Mouse (Mus musculus) right cerebral cortex, postnatal 25 days (tissue): ENCODE measurements around the gene Dpysl5.

ENCODE experiments used
- DNase-seq: peaks from one replicate; pipeline ENCODE4 v3.0.0; 2022

The Dpysl5 gene

DNA sequence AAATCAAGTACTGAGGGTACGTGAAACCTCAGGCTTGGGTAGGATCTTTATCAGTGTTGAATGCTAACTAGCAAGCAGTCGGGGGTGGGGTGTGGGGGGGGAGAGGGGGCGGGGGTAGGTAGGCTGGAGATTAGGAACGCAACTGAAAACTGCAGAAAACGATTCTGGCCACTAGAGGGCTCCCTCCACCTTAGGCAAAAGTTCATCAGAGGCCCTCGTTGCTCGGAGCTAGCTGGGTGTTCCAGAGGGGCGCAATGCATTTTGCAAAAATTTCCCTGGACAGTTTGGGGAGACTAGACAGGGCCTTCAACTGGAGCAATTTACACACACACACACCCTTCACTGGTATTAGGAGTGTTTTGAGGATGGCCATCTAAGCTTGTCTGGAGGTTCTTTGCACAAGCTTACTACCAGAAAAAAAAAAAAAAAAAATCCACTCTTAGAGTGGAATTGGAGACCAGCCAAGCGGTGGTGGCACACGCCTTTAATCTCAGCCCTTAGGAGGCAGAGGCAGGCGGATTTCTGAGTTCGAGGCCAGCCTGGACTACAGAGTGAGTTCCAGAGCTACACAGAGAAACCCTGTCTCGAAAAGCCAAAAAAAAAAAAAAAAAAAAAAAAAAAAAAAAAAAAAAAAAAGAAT, 1.5 kb upstream of the Dpysl5 start:
- peak; percentile 55 for DNase-seq

DNA sequence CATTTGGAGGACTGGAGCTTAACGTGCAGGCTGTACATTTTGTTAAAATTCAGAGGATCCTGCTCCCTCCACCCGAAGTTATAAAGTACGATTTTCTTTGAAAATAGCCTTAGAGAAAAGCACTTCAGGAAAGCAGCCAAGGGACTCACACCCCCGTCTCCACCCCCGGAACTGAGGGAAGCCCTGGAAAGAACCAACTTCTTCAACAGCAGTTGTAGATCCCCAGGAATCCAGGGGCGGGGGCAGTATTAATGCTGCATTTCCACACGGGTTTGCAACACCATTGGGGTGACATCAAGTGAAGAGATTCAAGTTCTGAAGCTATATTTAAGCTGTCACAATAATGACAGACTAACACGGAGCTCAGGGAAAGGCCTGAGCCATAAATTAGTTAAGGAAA, 878 bp upstream of the Dpysl5 start:
- DNase-seq, result peak; percentile 65

DNA sequence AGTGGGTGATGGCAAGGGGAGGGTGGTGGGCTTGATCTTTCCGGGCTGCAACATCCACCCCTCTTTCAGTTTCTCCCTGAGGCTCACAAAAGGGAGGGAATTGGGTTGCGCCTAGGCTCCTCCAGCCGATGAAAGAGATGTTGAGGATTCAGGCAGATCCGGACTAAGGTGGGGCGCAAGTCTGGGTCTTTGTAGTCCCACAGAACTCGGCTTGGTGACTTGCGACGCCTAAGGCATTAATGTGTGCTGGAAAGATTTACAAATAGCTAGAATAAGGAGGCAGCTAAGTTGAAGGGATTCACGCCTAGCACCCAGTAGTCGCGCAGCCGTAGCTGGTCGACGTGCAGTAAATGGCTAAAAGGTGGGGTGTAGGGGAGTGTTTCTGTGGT, 632 bp downstream of the Dpysl5 start:
- no peak for DNase-seq

DNA sequence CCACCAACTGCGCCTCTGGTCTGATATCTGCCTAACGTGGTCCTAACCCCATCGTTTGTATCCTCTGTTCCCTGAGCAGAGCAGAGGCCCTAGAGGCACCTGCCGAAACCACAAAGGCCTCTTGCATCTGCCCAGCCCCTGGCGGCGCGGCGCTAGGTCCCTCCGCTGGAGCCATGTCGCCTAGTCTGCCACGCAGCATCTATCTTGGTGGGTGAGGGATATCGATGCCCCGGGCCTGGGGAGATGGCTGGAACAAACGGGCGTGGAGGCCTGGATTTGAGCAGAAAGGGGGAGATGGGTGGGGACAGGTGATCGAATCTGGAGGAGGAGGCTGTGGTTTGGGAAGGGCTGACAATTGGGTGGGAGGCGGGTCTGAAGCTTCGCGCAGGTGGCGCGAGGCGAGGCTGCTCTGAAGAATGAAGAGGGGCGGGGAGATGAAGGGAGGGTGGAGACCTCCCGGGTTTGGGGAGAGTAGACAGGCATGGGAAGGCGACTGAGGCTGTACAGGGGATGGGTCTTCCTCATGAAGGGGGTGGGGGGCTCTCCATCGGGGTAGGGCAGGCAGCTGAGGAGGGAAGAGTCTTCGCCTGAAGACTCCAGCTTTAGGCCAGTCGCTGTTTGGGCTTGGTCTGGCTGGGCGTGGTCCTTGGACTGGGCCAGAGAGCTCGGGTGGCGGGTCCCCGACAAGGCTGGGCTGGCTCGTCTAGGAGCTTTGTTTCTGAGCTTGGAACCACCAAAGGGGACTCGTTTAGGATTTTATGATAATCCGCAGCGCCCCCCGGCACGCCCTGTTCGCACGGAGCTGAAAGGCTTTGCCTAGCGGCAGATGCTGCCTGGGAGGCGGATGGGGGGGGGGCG, 1.3 kb downstream of the Dpysl5 start:
- DNase-seq, result peak; percentile 42

DNA sequence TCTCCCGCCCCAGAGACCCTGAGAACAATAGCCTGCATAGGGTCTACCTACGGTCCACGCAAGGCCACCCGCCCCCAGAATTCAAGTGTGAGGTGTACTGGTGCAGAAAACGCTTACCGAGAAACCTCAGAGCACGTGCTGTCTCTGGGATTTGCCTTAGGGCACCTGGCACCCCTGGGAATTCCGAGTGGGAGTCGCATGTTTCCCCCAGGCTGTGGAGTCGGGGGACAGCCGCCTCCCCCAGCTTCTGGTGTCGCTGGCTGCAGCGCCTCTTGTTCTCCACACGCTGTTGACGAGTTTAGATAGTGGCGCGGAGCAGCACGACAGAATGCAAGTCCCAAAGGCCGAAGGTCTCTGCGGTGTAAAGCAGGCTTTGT, 1.9 kb downstream of the Dpysl5 start:
- DNase-seq, result peak; percentile 16

DNA sequence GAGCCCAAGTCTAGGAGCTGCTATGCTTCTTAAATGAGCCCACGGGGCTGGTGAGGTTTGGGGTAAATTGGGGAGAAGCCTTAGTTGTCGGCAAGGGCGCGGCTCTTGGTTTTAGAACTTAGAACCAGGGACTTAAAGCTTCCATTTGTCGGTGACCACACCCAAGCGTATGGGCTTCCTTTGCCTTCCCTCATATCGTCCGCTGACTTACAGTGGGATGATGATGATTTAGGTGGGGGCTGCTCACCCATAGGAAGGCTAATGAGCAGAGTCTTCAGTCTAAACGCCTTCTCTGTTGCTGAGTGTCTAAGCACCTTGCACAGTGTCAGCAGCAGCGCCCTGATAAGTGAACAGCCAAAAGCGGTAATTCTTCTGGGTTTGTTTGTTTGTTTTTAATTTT, 2.3 kb downstream of the Dpysl5 start:
- DNase-seq, result no peak

DNA sequence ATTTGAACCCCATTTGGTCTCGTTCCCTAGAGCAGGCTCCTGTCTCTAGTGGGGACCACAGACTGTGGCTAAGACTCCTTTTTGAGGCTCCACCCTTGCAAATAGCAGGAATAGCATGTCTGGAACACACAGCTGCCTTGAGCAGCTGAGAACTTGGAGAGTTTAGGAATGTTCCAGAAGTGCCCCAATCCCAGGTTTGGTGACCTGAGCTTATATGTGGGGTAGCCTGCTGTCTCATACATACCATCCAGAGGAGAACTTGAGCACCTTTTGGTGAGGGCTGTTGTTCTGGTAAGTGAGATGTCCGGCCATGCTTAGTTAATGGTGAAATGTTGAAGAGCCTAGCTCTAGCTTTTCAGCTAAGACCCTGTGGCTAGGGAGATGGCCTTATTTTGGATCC, 4.9 kb downstream of the Dpysl5 start:
- DNase-seq, result no peak

DNA sequence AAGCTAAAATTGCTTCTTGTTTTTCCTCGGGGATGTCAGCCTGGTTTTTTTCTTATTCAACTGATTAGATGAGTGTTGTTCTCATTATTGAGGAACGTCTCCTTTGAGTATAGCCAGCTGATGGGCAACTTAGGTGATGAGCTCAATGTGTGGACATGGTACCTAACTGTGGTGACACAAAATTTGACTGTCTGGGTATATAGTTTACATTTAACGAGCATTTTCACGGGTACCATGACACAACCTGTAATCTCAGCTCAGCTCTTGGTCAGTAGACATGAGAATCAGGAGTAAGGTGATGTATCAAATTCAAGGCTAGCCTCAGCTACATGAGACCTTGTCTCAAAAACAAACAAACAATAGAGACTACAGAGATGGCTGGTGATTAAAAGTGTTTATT, 6.1 kb downstream of the Dpysl5 start:
- DNase-seq, result no peak

DNA sequence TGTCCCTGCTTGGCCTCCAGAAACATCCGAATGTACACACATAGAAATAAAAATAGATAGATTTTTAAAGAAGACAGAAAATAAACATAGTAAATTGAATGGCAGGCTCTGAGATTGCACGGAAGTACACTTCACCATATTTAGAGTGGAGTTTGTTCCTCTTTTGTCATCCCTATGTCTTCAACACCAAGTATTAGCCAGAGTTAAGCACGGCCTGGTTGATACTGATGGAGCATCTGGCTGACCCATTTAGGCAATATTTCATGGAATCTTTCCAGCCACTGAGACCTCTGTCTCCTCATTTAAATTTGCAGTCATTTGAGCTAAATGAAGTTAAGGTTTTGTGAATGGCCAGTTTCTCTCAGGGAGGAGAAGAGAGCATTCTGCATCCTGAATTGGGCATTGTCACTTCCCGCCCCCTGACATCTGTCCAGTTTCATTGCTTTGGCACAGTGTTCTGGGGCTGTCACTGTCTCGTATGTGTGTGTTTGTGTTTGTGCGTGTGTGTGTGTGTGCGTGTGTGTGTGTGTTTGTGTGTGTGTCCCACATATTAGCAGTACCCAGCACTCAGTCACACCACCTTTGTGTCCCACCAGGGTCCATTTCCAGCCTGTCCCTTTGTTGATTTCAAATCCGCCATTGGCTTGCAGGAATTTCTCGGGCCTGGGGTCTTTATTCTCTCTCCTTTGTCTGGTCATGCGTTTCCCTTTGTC, 6.8 kb downstream of the Dpysl5 start:
- DNase-seq, result no peak

DNA sequence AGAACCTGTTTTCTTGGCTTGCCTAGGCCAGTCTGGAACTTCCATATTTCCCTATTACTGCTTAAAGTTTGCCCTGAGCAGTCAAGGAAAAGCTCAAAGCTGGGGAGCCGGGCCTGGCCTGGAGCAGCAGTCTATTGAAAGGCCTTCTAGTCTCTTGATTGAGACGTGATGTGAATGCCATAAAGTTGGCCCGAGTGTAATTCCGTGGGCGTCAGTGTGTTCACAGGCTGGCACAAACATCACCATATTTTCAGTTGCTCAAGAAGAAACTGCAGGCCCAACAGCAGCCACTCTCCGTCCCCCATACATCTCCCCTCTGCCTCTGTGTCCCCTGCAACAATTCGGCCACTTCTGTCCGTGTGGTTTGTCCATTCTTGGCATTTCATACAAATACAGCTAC, 10.6 kb downstream of the Dpysl5 start:
- no peak for DNase-seq

DNA sequence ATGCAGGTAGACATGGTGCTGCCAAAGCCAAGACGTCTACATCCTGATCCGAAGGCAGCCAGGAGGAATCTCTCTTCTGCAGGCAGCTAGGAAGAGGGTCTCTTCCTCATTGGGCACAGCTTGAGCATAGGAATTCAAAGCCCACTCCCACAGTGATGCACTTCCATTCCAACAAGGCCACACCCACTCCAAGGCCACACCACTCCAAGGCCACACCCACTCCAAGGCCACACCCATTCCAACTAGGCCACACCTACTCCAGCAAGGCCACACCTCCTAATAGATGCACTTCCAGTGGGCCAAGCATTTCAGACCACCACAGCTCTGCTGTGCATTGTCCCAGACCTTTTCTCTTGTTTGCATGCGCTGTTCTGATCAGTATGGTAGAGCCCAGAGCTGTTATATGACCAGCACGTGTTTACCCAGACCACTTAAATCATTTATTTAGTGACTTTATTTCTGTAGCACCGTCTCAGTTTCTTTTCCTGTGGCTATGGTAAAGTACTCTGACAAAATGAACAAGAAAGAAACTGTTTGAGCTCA, 14.9 kb downstream of the Dpysl5 start:
- DNase-seq, result no peak

DNA sequence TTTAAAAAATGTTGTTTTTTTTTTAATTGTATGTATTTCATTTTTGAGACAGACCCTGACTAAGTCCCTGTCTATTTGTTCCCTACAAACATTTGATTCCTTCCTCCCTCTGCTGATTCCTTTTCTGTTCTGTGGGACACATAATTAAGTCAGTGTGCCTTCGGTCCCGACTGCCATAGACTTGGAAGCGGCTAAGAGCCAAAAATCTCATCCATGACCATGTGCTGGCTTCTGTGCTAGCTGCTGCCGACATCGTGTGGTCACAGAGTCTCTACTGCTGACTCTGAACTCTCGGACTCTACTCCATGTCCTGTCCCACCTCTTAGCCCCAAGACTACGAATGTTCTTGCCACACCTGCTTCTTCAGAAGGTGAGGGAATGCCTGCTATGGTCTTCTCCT, 21.1 kb downstream of the Dpysl5 start:
- DNase-seq, result no peak

DNA sequence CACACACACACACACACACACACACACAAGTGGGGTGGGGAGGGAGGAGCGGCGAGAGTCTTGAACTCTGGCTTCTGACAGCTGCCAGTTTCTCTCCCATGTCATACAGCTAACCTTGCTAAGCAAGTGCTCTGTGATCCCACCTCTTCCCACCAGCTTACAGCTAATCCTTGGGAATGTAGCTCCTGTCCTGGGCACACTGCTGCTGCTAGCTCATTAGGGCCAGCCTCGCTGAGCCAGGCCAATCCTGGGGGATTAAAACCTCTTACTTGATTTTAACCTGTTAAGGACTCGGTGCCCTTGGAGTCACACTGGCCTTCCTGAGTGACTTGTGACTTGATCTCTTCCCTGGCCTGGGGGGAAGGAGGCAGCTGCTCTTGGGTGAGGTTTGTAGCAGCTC, 23.3 kb downstream of the Dpysl5 start:
- no peak for DNase-seq

DNA sequence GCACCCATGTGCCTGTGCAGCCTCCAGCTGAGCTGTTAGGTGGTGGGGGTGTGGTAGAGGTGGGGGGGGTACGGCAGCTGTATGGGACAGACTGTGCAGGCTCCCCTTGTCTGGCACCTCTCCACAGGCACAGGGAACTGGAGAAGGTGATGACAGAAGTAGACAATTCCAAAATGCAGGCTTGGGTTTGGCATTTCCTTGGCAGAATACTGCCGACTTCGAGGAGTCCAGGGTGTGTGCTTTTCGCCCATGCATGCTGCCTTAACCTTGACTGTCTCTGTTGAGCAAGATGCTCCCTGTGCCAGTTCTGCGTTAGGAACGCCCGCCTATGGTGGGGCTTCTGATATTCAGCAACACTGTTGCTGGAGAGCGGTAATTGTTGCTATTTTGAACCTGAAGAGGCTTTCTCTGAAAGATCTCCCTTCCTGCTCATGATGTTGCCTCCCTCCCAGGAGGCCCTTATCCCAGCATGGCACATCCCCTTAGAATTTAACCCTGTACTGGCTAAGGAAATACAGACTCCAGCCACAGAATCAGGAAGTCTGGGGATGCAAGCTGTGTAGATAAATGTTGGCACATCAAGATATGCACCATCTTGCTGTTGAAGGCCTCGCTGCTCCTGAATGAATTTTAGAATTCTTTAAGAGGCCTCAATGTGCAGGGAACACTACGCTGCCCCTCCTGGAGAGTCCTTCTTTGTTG, 26.9 kb downstream of the Dpysl5 start:
- peak; percentile 24 for DNase-seq

DNA sequence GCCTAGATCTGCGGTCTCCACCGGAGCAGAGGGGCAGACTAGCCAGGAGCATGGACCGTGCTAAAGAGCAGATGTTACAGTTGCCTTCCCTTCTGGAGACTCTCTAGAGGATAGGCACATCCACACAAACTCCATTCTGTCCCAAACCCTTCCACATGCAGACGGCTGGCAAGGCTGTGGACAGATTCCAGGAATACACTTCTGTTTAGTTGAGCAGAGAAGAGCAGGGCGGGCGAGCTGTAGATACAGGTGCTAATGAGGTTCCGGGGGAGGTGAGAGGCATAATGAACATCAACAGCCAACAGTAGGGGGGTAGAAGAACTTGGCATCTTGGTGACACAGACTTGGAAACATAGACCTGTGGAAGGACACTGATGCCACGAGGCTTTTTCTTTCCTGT, 28.2 kb downstream of the Dpysl5 start:
- no peak for DNase-seq

DNA sequence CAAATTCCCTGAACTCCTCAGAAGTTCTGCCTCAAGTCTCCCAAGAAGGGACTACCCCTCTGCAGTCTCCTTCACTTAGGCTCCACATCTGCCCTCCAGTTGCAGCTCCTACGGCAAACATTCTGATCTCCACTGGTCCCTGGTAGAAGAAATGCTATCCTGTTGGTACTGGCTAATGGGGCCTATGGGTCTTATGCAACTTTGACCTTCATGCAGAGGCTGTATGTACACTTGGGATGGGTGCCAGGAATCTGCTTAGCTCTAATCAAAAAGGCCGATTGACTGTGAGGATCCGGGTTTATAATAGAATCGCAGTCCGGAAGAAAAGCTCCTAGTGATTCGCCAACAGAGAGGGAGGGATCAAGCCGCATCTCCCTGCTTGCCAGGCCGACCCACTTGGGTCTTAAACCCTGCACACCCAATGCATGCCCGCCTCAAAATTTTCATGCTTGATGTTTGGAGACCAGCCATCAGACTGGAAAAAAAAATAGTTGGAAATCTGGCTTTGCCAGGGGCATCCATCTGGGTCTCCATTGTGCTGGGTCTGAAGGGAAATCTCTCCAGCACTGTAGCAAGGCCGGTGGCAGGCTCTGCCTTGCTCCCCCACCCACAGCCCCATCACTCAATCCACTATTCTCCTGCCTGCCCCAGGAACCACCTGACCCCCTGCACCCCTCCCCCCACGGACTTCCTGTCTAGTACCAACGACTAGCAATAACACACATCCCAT, 38.4 kb downstream of the Dpysl5 start:
- DNase-seq, result no peak

DNA sequence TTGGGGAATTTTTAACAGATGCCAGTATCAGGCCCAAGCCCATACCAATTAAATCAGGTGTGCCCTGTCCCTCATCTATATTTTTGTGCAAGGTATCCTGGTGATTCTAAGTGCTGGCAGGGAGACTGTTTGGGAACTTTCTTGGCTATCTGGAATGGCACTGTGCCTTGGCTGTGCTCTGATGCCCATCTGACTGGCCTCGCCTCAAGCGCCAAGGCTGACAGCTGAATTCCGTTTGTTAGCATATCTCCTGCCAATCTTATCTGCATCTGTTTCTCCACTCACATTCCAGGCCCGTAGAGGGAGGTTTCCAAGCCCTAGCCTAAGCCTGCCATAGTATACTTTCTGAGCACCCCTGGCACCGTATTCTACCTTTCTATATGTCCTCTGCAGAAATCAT, 39.7 kb downstream of the Dpysl5 start:
- no peak for DNase-seq

DNA sequence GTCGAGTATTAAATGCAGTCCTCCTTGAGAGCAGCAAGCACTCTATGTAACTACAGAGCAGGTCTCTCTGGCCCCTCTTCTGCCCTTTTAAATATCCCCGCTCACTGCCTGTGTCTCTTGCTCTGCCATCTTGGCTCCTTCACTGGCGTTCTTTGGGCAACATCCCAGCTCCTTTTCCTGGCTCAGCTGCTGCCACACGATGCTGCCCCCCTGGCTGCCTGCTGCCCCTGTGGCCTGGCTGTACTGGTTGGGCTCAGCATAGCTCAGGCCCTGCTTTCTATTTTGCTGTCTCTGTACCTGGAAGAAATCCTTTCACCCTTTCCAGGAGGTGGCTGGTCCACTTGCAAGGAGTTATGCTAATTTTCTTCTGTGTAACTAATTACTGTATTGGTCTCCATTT, 41.8 kb downstream of the Dpysl5 start:
- DNase-seq, result no peak

DNA sequence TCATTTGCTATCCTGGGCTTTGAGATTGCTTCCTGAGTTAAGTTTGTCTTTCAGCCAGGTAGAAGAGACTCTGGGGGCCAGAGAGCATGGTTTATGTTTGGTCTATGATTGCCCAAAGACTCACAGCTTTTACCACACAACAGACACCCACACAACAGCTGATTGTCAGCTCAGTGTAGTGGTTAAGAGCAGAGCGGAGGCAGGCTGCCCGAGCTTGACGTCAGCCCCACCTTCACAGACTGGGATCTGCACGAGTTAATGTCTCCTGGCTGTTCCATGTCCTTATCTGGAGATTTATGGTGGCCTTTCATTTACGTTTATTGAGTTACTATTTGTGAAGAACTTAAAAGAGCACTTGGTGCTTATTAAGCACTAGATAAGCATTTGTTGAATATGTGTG, 43.9 kb downstream of the Dpysl5 start:
- no peak for DNase-seq

DNA sequence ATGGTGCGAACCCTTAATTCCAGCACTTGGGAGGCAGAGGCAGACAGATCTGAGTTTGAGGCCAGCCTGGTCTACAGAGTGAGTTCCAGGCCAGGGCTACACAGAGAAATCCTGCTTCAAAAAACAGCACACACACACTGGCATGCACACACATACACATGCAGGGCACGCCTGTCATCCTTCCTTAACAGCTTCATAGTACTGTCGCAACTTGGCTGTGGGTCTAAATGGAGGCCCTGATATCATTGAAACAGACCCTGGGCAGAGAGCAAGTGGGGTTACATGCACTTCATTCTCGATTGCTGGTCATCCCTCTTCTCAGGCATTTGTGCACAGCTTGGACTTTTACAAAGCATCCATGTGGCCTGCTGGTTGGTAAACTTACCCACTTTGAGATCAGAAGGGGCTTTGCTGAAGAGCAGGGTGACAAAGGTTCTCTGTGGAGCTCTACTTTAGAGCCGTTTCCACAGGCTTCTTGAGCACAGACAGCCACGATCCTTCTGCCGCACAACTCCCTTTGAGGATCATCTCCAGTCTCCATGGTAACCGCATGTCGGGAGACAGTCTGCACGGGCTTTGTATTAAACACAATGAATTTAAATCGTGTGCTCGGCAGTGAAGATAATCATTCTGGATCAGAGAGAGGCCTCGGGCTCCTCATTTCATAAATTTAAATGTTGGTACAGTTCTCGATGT, 51.6 kb downstream of the Dpysl5 start:
- no peak for DNase-seq

DNA sequence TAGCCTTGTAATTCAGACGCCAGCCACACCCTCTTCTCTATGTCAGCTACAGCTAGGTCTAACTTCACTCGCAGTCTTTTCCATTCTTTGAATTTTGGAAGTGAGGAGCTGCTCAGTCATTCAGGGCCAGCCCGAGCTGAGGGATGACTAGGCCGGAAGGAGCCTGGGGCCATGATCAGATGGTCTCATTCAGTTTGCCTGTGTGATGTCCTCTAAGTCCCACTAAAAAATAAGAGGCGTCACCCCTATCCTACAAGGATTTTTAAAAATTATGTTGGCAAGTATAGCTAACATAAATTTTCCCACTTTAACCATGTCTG, 52.1 kb downstream of the Dpysl5 start:
- DNase-seq, result no peak
